Mouse (Mus musculus) kidney, adult 11 months (tissue): Measurements from ENCODE around the gene Zscan4b.
"Not testable (repeated sequence)": the region's sequence is repeated elsewhere in the genome, so short reads cannot be mapped to it uniquely, and the experiment has no call there.

Experiments used
- DNase-seq: peaks from one replicate; pipeline ENCODE4 v3.0.0; 2022

Gene Zscan4b

GRCm38 (mm10) chr7:10904950-10905349, at the start of gene Zscan4b:
Gene Zscan4b, minus strand, starts transcription at chr7:10905050.
- DNase-seq: not testable (repeated sequence)
